Mouse (Mus musculus): ENCODE measurements at regions not wholly inside any gene's neighbourhood (a gene's known extent, or its start where the extent isn't known, plus 50 kb on each side); places are given as distances from the start of the nearest gene placed in this dataset.
"Not testable (repeated sequence)": the region's sequence is repeated elsewhere in the genome, so short reads cannot be mapped to it uniquely, and the experiment has no call there.

GRCm38 (mm10) chr1:164517362-164517761 lies 59.2 kb upstream of the Atp1b1 start:
- TF ChIP-seq CTCF (conservative IDR thresholded peaks at IDR 0.05; ENCODE audit: low read length); POU5F1 (IDR thresholded peaks at IDR 0.05; ENCODE audit: borderline replicate concordance, low read length): not testable (repeated sequence)
